ENCODE assay signal across 15 mouse cellular contexts in genomic region chr8:108611141-108611674, GRCm38 (mm10).
"Had no signal": no experiment of that assay in that cellular context is flagged by ENCODE, and none has a peak within 500 bp of the region (broad histone marks: within the 10 kb centered on the region; RNA-seq: fewer than 3 reads in every experiment).

No protein-coding gene starts in this region.

- ATAC-seq: hindbrain, embryonic 16.5 days; inflammation-experienced regulatory T-cells, adult 6 months; intestine, embryonic 15.5 days; intestine, postnatal 0 days had no signal

- DNase-seq: gastrocnemius, postnatal 36 days; heart, postnatal 4 days had no signal

- H3K27me3 ChIP-seq: heart, embryonic 12.5 days; hindbrain, embryonic 12.5 days; intestine, embryonic 15.5 days; limb, embryonic 12.5 days had no signal

- H3K4me3 ChIP-seq: heart, embryonic 10.5 days; heart, embryonic 12.5 days; hindbrain, embryonic 10.5 days; hindbrain, embryonic 12.5 days; intestine, embryonic 15.5 days; layer of hippocampus, adult 2 months; left cerebral cortex, adult 2 months; limb, embryonic 10.5 days; limb, embryonic 12.5 days had no signal

- H3K9ac ChIP-seq: heart, embryonic 12.5 days; hindbrain, embryonic 12.5 days; hindbrain, embryonic 14.5 days; intestine, embryonic 15.5 days; limb, embryonic 12.5 days had no signal

- H3K4me1 ChIP-seq: intestine, embryonic 15.5 days had no signal

- H3K27ac ChIP-seq: hindbrain, embryonic 10.5 days; hindbrain, embryonic 12.5 days; hindbrain, embryonic 14.5 days; intestine, embryonic 15.5 days; layer of hippocampus, adult 2 months; left cerebral cortex, adult 2 months; limb, embryonic 10.5 days; limb, embryonic 12.5 days had no signal

- H3K9me3 ChIP-seq: heart, embryonic 10.5 days; heart, embryonic 12.5 days; hindbrain, embryonic 10.5 days; hindbrain, embryonic 12.5 days; intestine, embryonic 15.5 days; limb, embryonic 10.5 days; limb, embryonic 12.5 days had no signal

- H3K4me2 ChIP-seq: heart, embryonic 12.5 days; hindbrain, embryonic 12.5 days; hindbrain, embryonic 14.5 days; intestine, embryonic 15.5 days had no signal

- H3K36me3 ChIP-seq: heart, embryonic 10.5 days; heart, embryonic 12.5 days; hindbrain, embryonic 10.5 days; hindbrain, embryonic 12.5 days; intestine, embryonic 15.5 days; limb, embryonic 10.5 days; limb, embryonic 12.5 days had no signal
